Comparison of ENCODE assay signal across 17 mouse cellular contexts in the genomic region with DNA sequence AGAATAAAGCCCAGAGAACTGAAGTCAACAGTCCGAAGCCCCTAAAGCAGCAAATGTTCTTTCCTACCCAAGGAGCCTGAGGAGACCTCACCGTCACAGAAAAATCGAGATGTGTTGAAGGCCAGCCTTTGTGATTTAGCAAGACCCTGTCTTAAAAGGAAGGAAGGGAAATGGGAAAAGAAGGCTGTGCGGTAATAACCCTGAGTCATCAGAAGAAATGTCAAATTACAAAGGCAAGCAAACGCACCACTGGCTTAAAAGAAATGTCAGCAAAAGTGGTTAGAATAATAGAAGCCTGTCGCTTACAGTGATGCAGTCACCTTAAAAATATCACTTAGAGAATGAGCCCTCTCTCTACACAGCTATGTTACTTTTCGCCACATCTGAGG. TPM values are rescaled to one million over a fixed set of nuclear protein-coding genes. Genes with fewer than 3 reads are reported as not detected.
DNase-seq lines count a peak whose midpoint lies in the region; ATAC-seq and TF ChIP-seq lines count a peak whose summit lies in the region.
"Had no signal": no experiment of that assay in that cellular context is flagged by ENCODE, and none has a peak within 500 bp of the region (broad histone marks: within the 10 kb centered on the region; RNA-seq: fewer than 3 reads in every experiment).

No protein-coding gene starts in this region.

- H3K4me3 ChIP-seq in liver, embryonic 13.5 days (replicated peaks) = no peak overlapping the region
- no peak overlapping the region for H3K4me3 ChIP-seq in liver, embryonic 12.5 days
- 0 out of 2 replicates have a peak overlapping the region, but pooled peaks have one; percentile 3 for H3K4me3 ChIP-seq in bone marrow macrophage, adult 2 months (ENCODE audit: insufficient read depth, low read length)
- H3K4me3 ChIP-seq: embryonic facial prominence, embryonic 10.5 days; hindbrain, embryonic 12.5 days; intestine, embryonic 15.5 days; limb, embryonic 15.5 days; midbrain, embryonic 13.5 days had no signal

- WGBS in liver, embryonic 13.5 days (ENCODE audit: insufficient replicate concordance) = 54% methylated on average over 7 of the region's 7 CpGs
- 60% methylated on average over 7 of the region's 7 CpGs for WGBS in liver, embryonic 12.5 days (ENCODE audit: insufficient replicate concordance)

- H3K27ac ChIP-seq in liver, embryonic 13.5 days = no peak overlapping the region
- H3K27ac ChIP-seq in liver, embryonic 12.5 days = no peak overlapping the region
- peak overlapping the region; percentile 88 for H3K27ac ChIP-seq in bone marrow macrophage, adult 2 months (ENCODE audit: insufficient read depth, low read depth, low read length)
- H3K27ac ChIP-seq: embryonic facial prominence, embryonic 10.5 days; hindbrain, embryonic 12.5 days; intestine, embryonic 15.5 days; limb, embryonic 15.5 days; midbrain, embryonic 13.5 days had no signal

- TF ChIP-seq CTCF in bone marrow macrophage, adult 2 months (IDR thresholded peaks at IDR 0.05; ENCODE audit: low read depth, low read length) = no peak

- 0 out of 2 replicates have a peak, but pooled peaks cover 7% of the 10 kb centered on the region for H3K4me1 ChIP-seq in liver, embryonic 13.5 days (replicated peaks)
- H3K4me1 ChIP-seq in liver, embryonic 12.5 days = 0 out of 2 replicates have a peak, but pooled peaks cover 3% of the 10 kb centered on the region
- peaks cover 32% of the 10 kb centered on the region for H3K4me1 ChIP-seq in bone marrow macrophage, adult 2 months (ENCODE audit: control insufficient read depth, insufficient read depth, low read length)
- H3K4me1 ChIP-seq: hindbrain, embryonic 12.5 days; limb, embryonic 15.5 days; midbrain, embryonic 13.5 days had no signal

- TF ChIP-seq POLR2A in bone marrow macrophage, adult 2 months (IDR thresholded peaks at IDR 0.05; ENCODE audit: borderline replicate concordance, low read depth, low read length) = no peak

- DNase-seq in adrenal gland, adult (ENCODE audit: inconsistent age in 2 of 2, low spot score in 1 of 2) = peak; percentile 17 to 62
- DNase-seq in adrenal gland, postnatal 25 days = no peak
- no peak for DNase-seq in liver, embryonic 13.5 days
- no peak for DNase-seq in thymus, postnatal 14 days
- no peak for DNase-seq in MN1 (ENCODE audit: low spot score)
- DNase-seq: adrenal gland, postnatal 14 days; cerebellum, postnatal 14 days; forebrain, postnatal 0 days; gastrocnemius, postnatal 10 days had no signal

- 0 out of 2 replicates have a peak, but pooled peaks have one; percentile 15 for ATAC-seq in liver, embryonic 13.5 days (ENCODE audit: low read depth)
- no peak for ATAC-seq in liver, embryonic 12.5 days
- ATAC-seq in monocyte, adult 5-6 weeks (replicated peaks; ENCODE audit: insufficient number of reproducible peaks, low FRiP score, low TSS enrichment, poor library complexity, severe bottlenecking) = 0 out of 2 replicates have a peak, but pooled peaks have one; percentile 19
- ATAC-seq: forebrain, postnatal 0 days; intestine, embryonic 15.5 days; midbrain, embryonic 13.5 days had no signal

- peaks cover 5% of the 10 kb centered on the region; the same call in 1 of the 2 replicates for H3K36me3 ChIP-seq in liver, embryonic 13.5 days
- peaks cover 9% of the 10 kb centered on the region; the same call in 1 of the 2 replicates for H3K36me3 ChIP-seq in liver, embryonic 12.5 days
- H3K36me3 ChIP-seq: embryonic facial prominence, embryonic 10.5 days; hindbrain, embryonic 12.5 days; limb, embryonic 15.5 days; midbrain, embryonic 13.5 days had no signal

- no peak overlapping the region for H3K9ac ChIP-seq in liver, embryonic 13.5 days
- no peak overlapping the region for H3K9ac ChIP-seq in liver, embryonic 12.5 days
- H3K9ac ChIP-seq: forebrain, postnatal 0 days; hindbrain, embryonic 12.5 days; intestine, embryonic 15.5 days; limb, embryonic 15.5 days; midbrain, embryonic 13.5 days had no signal

- H3K9me3 ChIP-seq in liver, embryonic 13.5 days (replicated peaks) = no peaks in the 10 kb centered on the region
- H3K9me3 ChIP-seq in liver, embryonic 12.5 days (replicated peaks) = no peaks in the 10 kb centered on the region
- H3K9me3 ChIP-seq: embryonic facial prominence, embryonic 10.5 days; hindbrain, embryonic 12.5 days; intestine, embryonic 15.5 days; limb, embryonic 15.5 days; midbrain, embryonic 13.5 days had no signal

- H3K27me3 ChIP-seq in liver, embryonic 13.5 days = no peaks in the 10 kb centered on the region
- H3K27me3 ChIP-seq in liver, embryonic 12.5 days (replicated peaks) = no peaks in the 10 kb centered on the region
- H3K27me3 ChIP-seq: hindbrain, embryonic 12.5 days; intestine, embryonic 15.5 days; limb, embryonic 15.5 days; midbrain, embryonic 13.5 days had no signal

- H3K4me2 ChIP-seq in liver, embryonic 13.5 days = no peak overlapping the region
- no peak overlapping the region for H3K4me2 ChIP-seq in liver, embryonic 12.5 days
- H3K4me2 ChIP-seq: hindbrain, embryonic 12.5 days; intestine, embryonic 15.5 days; limb, embryonic 15.5 days; midbrain, embryonic 13.5 days had no signal

RNA-seq across cellular contexts. Expression of a gene that starts 19.1 kb away (rescaled TPM):
- 5.4 and 5.9 TPM in 2 replicates for total RNA-seq in adrenal gland, postnatal 25 days (2021)
- 8.6 and 10.3 TPM in 2 replicates for polyA plus RNA-seq in liver, embryonic 13.5 days (2015; fragmentation: Nextera tagmentation; extraction: Ambion mirVana)
- 8.4 and 8.5 TPM in 2 replicates for polyA plus RNA-seq in liver, embryonic 12.5 days (2016; fragmentation: Nextera tagmentation; extraction: Ambion mirVana)
- 30.9 and 32.7 TPM in 2 replicates for polyA plus RNA-seq in bone marrow macrophage, adult 2 months (2012; ENCODE audit: insufficient read depth, insufficient read length, missing spikeins)
- 11.3 to 16.7 TPM (median 13.6 TPM) in 3 replicates for total RNA-seq in monocyte, adult 5-6 weeks (2017)

RNA-seq across cellular contexts. Expression of a gene that starts 28.2 kb away (rescaled TPM):
- 197 and 205 TPM in 2 replicates for total RNA-seq in adrenal gland, postnatal 25 days (2021)
- polyA plus RNA-seq in liver, embryonic 13.5 days (2015; fragmentation: Nextera tagmentation; extraction: Ambion mirVana) = 244 and 265 TPM in 2 replicates
- 269 and 282 TPM in 2 replicates for polyA plus RNA-seq in liver, embryonic 12.5 days (2016; fragmentation: Nextera tagmentation; extraction: Ambion mirVana)
- polyA plus RNA-seq in bone marrow macrophage, adult 2 months (2012; ENCODE audit: insufficient read depth, insufficient read length, missing spikeins) = 88.5 and 89.7 TPM in 2 replicates
- 49.3 to 72.4 TPM (median 52.8 TPM) in 3 replicates for total RNA-seq in monocyte, adult 5-6 weeks (2017)

RNA-seq across cellular contexts. Expression of a gene that starts 32.9 kb away (rescaled TPM):
- total RNA-seq in adrenal gland, postnatal 25 days (2021) = 56.4 and 68.5 TPM in 2 replicates
- 19.8 and 23.2 TPM in 2 replicates for polyA plus RNA-seq in liver, embryonic 13.5 days (2015; fragmentation: Nextera tagmentation; extraction: Ambion mirVana)
- polyA plus RNA-seq in liver, embryonic 12.5 days (2016; fragmentation: Nextera tagmentation; extraction: Ambion mirVana) = 36.7 and 38.2 TPM in 2 replicates
- polyA plus RNA-seq in bone marrow macrophage, adult 2 months (2012; ENCODE audit: insufficient read depth, insufficient read length, missing spikeins) = 20.2 and 24.9 TPM in 2 replicates
- total RNA-seq in monocyte, adult 5-6 weeks (2017) = 0.78 to 0.96 TPM in 2 of 3 replicates, not detected in the other

RNA-seq across cellular contexts. Expression of a gene that starts 37.9 kb away (rescaled TPM):
- 111 and 126 TPM in 2 replicates for total RNA-seq in adrenal gland, postnatal 25 days (2021)
- polyA plus RNA-seq in liver, embryonic 13.5 days (2015; fragmentation: Nextera tagmentation; extraction: Ambion mirVana) = 21.4 and 22.3 TPM in 2 replicates
- polyA plus RNA-seq in liver, embryonic 12.5 days (2016; fragmentation: Nextera tagmentation; extraction: Ambion mirVana) = 24.9 and 27.3 TPM in 2 replicates
- polyA plus RNA-seq in bone marrow macrophage, adult 2 months (2012; ENCODE audit: insufficient read depth, insufficient read length, missing spikeins) = 84.0 and 93.1 TPM in 2 replicates
- 24.6 to 34.7 TPM (median 29.1 TPM) in 3 replicates for total RNA-seq in monocyte, adult 5-6 weeks (2017)

Comparison
In these comparisons a context has a peak if more than half of its experiments do, and no peak if none do; other contexts are left out.
1. DNase-seq: peak in adrenal gland, adult (2 of 2); none in adrenal gland, postnatal 25 days (single experiment), liver, embryonic 13.5 days (single experiment), thymus, postnatal 14 days (single experiment) and MN1 (single experiment).